Mouse (Mus musculus) mesoderm, embryonic 11.5 days (tissue): ENCODE measurements around the gene Fubp3.

Experiments
- DNase-seq: peaks from one replicate; pipeline ENCODE4 v3.0.0-alpha.2; 2012; ENCODE audit warnings: low read depth, low spot score

The Fubp3 gene

GRCm38 (mm10) chr2:31619208-31619607 lies 46.8 kb downstream of the Fubp3 start:
- no peak for DNase-seq

- DNase-seq: no peak
Measured at GRCm38 (mm10) chr2:31633531-31633930, 61.1 kb downstream of the Fubp3 start.

- DNase-seq: no peak
Measured at GRCm38 (mm10) chr2:31635281-31636137, 63.1 kb downstream of the Fubp3 start.

- DNase-seq: no peak
Measured at GRCm38 (mm10) chr2:31636138-31636741, 63.8 kb downstream of the Fubp3 start.

GRCm38 (mm10) chr2:31636742-31637141 lies 64.3 kb downstream of the Fubp3 start:
- peak; percentile 73 for DNase-seq

- no peak for DNase-seq
Measured at GRCm38 (mm10) chr2:31637311-31637710, 64.9 kb downstream of the Fubp3 start.

GRCm38 (mm10) chr2:31637807-31638206 lies 65.4 kb downstream of the Fubp3 start:
- DNase-seq: no peak

GRCm38 (mm10) chr2:31638581-31639465 lies 66.4 kb downstream of the Fubp3 start:
- no peak for DNase-seq

GRCm38 (mm10) chr2:31639466-31639760 lies 67.0 kb downstream of the Fubp3 start:
- DNase-seq: peak; percentile 55

- no peak for DNase-seq
Measured at GRCm38 (mm10) chr2:31639901-31640608, 67.6 kb downstream of the Fubp3 start, which contains the start of gene Prdm12. Gene Prdm12 (plus strand): TSS chr2:31640037.

- peak; percentile 71 for DNase-seq
Measured at GRCm38 (mm10) chr2:31640609-31641507, 68.4 kb downstream of the Fubp3 start.

GRCm38 (mm10) chr2:31641508-31641830 lies 69.0 kb downstream of the Fubp3 start:
- no peak for DNase-seq

- DNase-seq: no peak
Measured at GRCm38 (mm10) chr2:31641929-31642328, 69.5 kb downstream of the Fubp3 start.

GRCm38 (mm10) chr2:31653971-31654853 lies 81.8 kb downstream of the Fubp3 start:
- no peak for DNase-seq

- DNase-seq: no peak
Measured at GRCm38 (mm10) chr2:31654854-31655559, 82.6 kb downstream of the Fubp3 start.

GRCm38 (mm10) chr2:31656374-31656773 lies 83.9 kb downstream of the Fubp3 start:
- DNase-seq: no peak

GRCm38 (mm10) chr2:31662939-31663803 lies 90.7 kb downstream of the Fubp3 start:
- no peak for DNase-seq

- no peak for DNase-seq
Measured at GRCm38 (mm10) chr2:31663804-31664180, 91.3 kb downstream of the Fubp3 start.
